Mouse (Mus musculus): ENCODE measurements around the gene Gtf2ird2. TPM values are rescaled to one million over a fixed set of nuclear protein-coding genes. Genes with fewer than 3 reads are reported as not detected.
A peak's percentile ranks its signal among the peaks of the same experiment; 100 is the strongest.

Gene Gtf2ird2
- total RNA-seq, 2 experiments from 2014 or later, result 6.1 to 7.2 TPM

DNA sequence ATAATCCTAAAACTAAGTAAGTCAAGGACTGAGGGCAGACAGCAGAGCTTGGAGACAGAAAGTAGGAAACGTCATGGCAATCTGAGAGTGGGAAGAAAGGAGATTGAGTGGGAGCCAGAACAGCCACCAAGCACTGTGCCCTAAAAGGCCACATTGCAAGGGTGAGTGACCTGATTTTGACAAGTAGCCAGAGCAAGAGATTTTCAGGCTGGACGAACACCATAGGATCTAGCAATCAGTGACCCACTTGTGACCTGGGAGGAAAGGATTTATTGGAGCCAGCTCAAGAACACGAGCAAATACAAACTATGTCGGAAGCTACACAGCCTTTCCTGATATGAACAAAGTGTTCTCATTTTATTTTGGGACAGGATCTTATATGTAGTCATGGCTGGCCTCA, 1.1 kb upstream of the Gtf2ird2 start:
- DNase-seq, result no peak

DNA sequence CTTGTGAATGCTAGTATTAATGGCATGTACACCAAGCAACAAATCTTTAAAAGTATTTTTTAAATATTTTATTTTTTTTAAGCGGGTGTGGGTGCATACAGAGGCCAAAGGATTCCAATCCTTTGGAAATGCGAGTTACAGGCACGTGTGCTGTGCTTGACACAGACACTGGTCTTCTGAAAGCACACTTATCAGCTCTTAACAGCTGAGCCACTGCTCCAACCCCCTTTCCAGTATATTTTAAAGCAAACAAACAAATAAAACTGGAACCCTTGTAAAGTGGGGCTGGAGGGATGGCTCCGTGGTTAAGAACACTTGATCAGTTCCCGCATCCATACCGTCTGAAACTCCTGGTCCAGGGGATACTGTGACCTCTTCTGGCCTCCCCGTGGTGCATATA, 657 bp upstream of the Gtf2ird2 start:
- no peak for DNase-seq

DNA sequence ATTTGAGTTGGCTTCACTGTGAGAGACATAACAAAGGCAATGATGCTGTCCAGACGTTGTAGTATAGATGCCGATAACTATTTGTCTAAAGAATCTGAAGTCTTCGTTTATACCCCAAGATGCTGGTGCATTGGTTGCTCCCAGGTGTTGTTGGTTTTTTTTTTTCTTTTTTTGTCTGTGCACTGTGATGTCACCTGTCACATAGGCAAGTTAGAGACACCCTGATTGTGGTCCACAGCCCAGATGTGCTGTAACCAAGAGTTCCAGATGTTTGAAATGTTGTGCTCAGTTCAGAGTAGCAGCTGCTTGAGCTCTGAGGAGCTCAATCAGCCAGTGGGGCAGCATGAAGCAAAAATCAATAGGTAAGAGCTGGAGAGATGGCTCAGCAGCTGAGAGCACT, 2.2 kb downstream of the Gtf2ird2 start:
- DNase-seq, result no peak

DNA sequence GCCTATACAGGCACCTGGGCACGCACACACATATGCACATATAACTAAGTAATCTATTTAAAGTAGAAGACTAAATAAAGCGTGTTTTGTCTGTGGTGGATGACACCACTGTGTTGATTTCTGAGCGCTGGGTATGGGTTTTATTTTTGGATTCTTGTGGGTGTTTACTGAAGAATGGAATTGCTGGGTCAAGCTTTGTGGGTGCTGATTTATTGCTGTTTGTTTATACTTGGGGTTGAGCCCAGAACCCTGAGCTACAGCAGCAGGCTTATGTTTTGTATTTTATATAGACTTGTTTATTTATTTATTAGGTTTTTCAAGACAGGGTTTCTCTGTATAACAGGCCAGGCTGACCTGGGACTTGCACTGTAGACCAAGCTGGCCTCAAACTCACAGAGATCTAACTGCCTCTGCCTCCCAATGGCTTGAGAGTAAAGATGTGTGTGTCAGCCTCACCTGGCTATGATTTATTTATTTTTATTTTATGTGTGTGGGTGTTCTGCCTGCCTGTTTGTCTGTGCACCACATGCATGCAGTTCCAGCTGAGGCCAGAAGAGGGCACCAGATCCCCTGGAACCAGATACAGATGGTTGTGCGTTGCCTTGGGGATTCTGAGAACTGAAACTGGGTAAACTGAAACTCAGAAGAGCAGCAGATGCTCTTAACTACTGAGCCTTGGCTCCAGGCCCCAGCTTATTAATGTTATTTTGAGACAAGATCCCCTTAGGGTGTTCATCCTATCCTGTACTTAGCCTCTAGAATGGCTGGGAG, 3.3 kb downstream of the Gtf2ird2 start:
- DNase-seq, result peak; percentile 47

DNA sequence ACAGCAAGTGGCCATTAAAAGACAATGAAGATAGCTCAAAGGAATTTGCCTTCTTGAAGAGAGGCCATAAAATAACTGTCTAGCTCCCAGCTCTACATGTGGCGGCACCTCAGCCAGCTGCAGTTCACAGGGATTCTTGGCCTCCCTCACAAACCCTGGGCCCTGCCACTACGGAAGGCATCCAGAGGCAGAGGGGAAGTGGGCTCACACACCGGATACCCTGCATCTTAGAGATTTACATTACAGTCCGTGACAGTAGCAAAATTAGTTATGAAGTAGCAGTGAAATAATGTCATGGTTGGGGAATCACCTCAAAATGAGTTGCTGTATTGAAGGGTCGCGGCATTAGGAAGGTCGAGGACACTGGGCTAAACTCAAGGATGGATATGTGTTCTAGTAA, 4.8 kb downstream of the Gtf2ird2 start:
- DNase-seq, result no peak

DNA sequence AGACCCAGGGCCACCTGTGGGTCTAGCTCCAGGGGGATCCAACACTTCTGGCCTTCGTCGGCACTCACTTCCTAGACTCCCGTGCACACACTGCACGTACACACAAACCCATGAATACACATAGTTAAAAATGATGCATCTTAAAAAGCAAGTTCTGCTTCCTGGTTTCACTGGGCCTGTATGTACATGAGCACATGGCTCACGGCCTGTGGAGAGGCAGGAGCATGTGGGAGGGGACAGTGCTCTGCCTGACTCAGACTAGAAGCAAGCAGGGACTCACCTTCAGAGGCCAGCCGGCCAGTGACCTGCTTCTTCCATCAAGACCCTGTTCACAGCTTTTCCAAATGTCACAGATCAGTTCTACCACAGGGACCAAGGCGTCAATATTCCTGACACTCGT, 9.8 kb downstream of the Gtf2ird2 start:
- DNase-seq, result no peak

DNA sequence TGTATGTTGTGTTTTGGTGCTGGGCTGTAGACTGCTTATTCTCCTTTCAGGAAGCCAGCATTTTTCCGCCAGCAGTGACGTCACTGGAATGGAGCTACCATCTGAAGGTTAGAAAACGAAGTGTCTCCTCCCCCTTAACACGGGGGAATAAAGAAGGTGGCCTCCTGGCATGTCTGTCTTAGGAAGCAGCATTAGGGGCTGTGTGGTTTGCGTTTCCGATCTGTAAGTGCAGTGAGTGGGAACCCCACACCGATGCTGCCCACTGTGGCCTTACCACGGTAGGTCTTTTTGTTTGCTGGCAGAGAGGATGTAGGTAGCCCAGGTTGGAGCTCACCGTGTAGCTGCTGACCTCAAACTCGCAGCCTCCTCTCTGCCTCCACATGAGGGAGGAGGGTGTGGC, 22.9 kb downstream of the Gtf2ird2 start:
- no peak for DNase-seq

DNA sequence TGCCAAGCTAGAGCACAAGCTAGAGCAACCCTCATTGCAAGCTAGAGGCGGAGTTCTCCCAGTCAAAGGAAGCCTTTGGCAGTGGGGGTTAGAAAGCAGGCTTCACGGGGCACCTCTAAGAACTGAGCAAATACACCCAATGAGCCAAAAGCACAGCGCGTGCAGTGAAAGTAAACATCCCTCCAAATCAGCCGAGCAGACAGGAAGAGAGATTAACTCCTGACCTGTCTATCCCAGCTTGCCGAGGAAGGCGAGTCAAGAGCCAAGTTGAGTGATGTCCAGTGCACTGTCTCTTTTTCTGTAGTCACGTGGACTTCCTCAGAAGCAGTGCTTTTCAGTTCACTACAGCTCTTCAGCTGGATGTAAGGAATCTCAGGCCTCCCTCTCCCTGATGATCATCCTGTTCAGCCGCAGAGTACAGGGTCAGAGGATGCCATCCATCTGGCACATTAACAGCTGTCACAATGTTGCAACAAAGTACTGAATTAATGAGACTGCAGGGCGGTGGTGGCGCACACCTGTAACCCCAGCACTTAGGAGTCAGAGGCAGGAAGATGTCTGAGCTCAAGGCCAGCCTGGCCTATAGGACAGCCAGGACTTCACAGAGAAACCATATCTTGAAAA, 26.2 kb downstream of the Gtf2ird2 start:
- DNase-seq, result no peak

DNA sequence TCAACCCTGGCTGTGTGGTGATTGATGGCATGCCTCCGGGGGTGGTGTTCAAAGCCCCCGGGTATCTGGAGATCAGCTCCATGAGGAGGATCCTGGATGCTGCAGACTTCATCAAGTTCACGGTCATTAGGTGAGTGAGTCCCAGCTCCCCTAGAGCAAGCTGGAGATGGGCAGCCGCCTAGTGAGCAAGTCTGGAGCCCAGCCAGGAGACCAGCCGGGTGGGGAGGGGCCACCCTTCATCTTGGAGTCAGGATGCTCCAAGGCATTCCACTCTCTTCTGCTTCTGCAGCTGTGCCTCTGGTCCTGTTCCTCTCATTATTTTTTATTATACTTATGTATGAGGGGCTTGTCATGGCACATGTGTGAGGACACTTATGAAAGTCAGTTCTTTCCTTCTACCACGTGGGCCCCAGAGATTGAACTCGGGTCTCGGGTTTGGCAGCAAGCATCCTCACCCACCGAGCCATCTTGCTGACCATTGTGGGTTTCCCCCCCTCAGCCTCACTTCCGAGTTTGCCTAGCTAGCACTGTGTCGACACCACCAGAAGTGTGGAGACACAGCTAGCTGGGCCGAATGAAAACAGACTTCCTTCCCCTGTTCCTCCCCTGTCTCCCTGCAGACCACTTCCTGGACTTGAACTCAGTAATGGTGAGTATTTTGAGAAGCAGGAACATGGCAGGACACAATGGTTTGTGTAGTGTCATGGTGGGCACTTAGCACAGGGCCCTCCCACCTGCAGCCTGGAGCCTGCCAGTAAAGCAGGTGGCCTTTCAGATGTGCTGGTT, 30.4 kb downstream of the Gtf2ird2 start:
- no peak for DNase-seq

DNA sequence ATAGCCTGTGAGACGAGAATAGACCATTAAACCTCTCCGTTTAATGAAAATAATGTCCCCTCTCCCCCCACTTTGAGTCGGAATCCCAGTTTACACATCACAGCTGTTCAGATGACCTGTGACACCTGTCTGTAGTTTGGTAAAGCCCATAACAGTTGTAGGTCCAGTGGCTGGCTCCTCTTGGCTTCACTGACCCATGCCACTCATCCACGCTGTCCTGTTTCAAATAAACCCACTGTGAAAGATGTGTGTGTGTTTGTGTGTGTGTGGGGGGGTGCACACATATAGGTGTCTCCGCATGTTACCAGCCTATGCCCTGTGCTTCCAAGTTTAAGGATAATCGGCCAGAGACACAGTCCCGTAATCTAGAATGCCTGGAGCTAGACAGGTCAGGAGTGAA, 34.1 kb downstream of the Gtf2ird2 start:
- no peak for DNase-seq

DNA sequence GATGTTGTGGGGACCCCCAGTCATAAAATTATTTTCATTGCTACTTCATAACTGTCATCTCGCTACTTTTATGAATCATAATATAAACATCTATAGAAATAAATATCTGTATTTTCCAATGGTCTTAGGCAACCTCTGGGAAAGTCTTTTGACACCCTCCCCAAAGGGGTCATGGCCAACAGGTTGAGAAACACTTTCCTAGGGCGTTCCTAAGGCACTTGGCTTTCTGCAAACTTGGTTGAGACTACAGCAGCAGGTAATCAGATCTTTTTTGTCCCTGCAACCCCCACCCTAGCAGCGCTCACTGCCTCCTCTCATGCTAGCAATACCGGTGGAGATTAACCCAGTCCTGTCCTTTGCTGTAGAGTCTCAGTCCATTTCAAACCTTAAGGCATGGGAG, 37.5 kb downstream of the Gtf2ird2 start:
- no peak for DNase-seq

DNA sequence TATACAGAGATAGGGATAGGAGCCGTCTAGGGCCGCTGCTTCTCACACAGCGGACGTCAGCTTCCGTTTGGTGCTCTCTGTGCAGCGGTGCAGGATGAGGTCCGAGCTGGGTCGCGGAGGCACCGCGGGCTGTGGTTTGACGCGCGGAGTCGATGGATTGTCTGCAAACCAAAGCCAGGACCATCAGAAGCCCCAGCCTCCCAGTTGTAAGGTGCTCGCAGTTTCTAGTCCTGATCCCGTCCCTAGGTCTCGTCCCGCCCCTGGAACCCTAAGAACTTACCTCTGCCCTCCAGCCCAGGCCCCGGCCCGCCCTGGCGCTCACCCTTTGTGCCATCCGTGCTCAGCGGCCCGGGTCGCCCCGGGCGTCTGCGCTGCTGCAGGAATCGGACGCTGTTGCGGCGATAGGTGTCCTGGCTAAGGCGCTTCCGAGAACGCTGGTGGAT, 37.9 kb downstream of the Gtf2ird2 start:
- no peak for DNase-seq

DNA sequence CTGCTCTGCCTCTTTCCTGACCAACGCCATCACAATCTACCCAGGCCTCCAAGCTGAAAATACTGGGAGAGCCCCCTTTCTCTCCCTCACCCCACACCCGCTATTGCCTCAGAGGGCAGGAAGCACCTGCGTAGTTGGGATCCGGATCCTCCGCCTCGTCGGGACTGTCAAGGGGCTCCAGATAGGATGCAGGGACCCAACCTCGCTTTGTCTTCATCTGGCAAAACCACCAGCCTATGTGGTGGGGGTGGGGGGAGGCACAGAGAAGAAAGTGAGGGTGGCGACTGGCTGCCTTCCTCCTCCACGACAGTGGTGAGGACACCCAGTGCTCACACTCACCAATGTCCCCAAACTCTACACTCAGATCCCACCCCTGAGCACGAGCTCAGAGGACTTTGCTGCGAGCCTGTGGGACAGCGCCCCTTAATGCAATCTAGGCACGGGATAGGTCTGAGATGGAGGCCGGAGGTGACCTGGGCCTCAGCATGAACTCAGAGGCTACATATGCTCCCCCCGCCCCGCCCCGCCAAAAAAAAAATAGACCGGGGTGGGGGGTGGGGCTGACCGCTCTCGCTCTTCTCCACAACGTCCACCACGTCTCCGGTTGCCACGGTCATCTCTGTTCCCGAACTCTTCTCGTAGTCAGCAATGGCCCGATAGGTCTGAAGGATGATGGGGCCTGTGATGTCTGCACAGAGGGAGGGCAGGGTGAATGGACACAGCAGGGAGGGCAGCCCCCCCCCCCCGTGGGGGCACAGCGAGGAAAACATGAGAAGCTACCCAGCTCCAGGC, 41.5 kb downstream of the Gtf2ird2 start:
- DNase-seq, result no peak

DNA sequence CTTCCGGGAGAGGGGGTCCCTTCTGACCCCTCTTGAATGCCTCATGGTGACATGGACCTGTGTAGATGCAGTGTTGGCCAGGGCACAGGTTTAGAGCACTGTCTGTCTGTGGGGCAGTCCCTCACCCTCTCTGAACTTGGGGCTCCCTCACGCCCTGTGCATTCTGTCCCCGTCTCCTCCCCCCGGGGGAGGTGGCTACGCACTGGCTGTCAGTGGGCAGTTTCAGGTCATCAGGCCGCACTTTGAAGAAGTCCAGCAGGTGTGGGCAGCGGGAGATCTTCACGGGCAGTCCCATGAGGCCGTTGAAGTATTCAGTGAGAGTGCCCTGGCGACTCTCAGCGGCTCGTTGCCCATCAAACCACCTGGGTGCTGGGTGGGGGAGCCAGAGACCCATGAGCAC, 43.1 kb downstream of the Gtf2ird2 start:
- DNase-seq, result no peak

DNA sequence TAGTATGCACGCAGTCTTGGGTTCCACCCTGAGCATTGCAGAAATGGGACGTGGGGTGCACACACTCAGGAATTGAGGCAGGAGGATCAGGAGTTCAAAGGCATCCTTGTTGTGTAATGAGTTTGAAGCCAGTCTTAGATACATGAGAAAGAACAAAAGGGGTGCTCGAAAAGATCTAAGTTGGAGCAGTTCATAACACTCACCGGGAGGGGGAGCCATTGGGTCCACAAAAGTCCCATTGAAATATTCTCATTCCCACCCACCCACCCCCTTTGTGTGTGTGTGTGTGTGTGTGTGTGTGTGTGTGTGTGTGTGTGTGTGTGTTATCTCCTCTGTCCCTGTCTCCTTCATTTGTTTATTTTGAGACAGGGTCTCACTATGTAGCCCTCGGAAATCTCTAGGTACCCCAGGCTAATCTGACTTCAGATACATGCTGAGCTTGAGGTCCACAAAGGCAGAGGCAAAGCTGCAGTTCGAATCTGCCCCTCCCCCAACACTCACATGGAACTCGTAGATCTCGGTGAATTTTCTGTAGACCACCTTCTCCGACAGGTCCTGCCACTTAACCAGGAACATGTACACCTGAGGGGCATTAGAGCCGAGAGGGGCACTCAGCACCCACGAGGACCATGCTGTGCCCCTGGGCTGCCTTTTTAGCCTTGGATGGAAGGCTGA, 43.9 kb downstream of the Gtf2ird2 start:
- no peak for DNase-seq

DNA sequence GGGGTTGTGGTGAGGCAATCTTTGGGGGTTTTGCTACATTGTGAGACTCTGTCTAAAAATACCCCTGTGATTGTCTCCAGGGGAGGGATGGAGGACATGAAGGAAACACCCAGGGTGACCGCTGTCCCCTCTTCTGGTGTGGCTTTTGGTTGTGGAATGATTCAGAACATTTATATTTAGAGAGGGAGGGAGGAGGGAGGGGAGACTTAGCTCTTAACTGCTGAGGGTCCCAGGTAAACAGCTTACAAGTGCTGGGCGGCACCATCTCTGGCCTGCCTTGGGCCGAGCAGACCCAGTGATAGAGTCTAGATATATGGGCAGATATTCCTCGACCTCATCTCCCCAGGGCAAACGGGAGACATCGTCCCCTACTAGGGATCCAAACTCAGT, 44.4 kb downstream of the Gtf2ird2 start:
- DNase-seq, result no peak

DNA sequence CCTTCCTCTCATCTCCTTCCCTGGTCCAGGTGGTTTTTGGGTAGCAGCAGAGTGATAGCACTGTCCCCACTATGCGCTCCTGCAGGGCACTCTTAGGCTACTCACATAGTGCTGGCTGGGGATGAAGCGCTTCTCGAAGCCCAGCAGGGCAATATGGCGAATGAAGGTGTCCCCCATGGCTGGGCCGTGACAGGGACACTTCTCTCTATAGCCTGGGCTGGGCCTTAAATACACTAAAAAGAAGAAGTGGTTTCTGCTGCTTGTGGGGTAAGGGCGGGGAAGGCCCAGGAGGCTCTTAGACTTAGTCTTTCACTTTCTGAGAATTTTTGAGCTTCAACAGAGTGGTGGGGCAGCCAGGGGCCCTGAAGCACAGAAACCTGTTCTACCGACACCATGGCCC, 45.6 kb downstream of the Gtf2ird2 start, which contains the start of gene Ncf1:
Gene Ncf1 (minus strand): TSS at position 235 of the 400 bp plus-strand sequence.
- no peak for DNase-seq

DNA sequence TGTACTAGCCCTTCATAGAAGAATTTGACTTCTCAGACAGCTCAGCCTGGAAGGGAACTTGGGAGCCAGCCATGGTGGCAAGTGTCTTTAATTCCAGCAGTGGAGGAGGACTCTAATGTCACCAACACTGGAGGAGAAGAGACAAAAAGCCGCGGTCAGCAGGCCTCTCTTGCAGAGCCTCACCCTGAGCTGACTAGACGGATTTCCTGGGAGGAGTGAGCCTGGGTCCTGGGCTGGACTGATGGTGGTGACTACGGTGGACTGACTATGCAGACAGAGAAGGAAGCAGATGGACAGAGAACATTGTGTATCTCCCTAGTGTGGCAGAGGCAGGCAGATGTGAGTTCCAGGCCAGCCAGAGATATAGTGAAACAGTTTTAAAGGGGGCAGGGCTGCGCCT, 47.6 kb downstream of the Gtf2ird2 start:
- no peak for DNase-seq

DNA sequence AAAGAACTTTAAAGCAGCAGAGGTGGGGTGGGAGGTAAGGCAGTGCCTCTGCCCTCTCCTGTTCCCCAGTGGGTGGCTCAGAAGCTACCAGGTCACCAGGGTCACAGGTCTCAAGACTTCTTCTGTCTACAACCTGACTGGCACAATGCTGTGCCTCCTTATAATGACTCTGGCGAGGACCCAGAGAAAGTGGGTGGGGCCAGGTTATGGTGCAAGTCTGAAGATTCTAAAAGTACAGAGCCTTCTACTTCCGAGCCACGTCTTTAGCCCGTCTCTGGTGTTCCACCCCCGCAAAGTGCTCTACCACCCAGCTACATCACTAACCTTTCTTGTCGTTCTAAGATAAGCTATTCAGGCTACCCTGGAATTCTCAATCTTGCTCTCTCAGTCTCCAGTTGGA, 48.3 kb downstream of the Gtf2ird2 start:
- DNase-seq, result no peak

DNA sequence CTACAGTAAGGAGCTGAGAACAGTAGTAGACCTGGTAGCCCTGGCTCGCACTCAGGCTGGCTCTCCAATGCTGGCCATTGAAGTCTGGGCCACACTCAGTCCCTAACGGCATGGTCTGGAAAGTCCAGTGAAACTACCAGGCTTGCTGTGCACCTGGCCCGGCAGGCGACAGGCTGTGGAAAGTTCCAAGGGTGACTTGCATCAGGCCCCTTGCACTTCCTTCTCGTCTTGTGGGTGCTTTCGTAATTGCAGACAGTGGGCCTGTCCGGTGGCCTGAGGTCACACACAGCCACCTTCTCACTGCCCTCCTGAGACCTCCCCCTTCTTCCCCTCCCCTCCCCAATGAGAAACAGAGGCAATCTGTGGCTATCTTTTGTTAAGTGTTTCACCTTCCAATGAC, 48.7 kb downstream of the Gtf2ird2 start:
- no peak for DNase-seq

DNA sequence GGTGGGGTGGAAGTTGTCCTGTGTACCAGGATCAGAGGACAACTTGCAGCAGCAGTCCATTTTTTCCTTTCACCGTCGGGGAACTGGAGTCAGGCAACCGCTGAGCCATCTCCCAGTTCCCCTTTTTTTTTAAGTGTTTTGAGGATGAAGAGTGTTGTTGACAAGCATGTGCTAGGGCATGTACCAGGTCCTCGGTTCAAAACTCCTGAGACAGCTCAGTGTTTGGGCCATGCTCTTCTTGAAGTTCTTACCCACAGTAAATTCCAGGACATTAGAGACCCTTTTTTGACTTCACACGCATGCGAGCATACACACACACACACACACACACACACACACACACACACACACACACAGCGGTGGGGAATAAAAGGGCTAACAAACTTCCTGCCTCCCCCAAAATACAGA, 49.4 kb downstream of the Gtf2ird2 start:
- no peak for DNase-seq

DNA sequence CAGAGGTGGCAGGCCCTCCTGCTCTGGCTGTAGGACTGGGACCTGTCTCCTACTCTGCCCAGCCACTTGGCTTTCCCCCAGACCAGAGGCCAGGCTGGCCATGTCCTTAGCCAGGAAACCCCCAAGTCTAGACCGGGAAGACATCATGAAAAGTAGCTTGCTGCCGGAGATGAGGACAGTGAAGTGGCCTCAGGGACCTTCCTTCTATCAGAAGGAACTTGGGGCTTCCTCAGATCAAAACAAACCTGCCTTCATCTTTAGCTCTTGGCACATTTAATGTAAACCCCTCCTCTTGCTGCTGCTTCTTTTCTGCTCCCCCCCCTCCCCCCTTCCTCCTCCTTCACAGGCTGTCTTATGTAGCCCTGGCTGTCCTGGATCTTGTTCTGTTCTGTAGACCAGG, 50.4 kb downstream of the Gtf2ird2 start:
- no peak for DNase-seq

All from gastrocnemius, postnatal 10 days (tissue).